Mouse (Mus musculus): ENCODE measurements around the gene Plcg1. TPM values are rescaled to one million over a fixed set of nuclear protein-coding genes. Genes with fewer than 3 reads are reported as not detected.

Plcg1 gene
- polyA plus RNA-seq, 1 experiment = 129 TPM

Other genes starting within 250 kb of the Plcg1 start
- gene Top1, start 85.4 kb upstream of the Plcg1 start, polyA plus RNA-seq (2012; rRNA removed) = 7.2 and 12.3 TPM in 2 replicates
- 12.7 and 13.2 TPM in 2 replicates for gene Zhx3, start 141.7 kb downstream of the Plcg1 start, polyA plus RNA-seq (2012; rRNA removed)
- gene Lpin3, start 149.4 kb downstream of the Plcg1 start, polyA plus RNA-seq (2012; rRNA removed) = 18.2 and 20.4 TPM in 2 replicates
- gene Emilin3, start 181.0 kb downstream of the Plcg1 start, polyA plus RNA-seq (2012; rRNA removed) = 0.57 and 1.2 TPM in 2 replicates